Mouse (Mus musculus): ENCODE data around the gene Fbl. TPM values are rescaled to one million over a fixed set of nuclear protein-coding genes. Genes with fewer than 3 reads are reported as not detected.

The Fbl gene
- polyA plus RNA-seq, 1 experiment = 26.6 TPM

GRCm38 (mm10) chr7:28191903-28192302 lies 22.4 kb downstream of the Fbl start:
- TF ChIP-seq POLR2A (IDR thresholded peaks at IDR 0.05; ENCODE audit: low read depth, low read length) (no peak), CTCF (IDR thresholded peaks at IDR 0.05; ENCODE audit: extremely low read depth, insufficient read length, insufficient replicate concordance, low read depth, low read length) (no peak)
- Histone ChIP-seq H3K27me3 (ENCODE audit: control insufficient read depth, insufficient read depth, low read length) (no peaks in the 10 kb centered on the region), H3K27ac (ENCODE audit: insufficient read depth, low read depth, low read length) (no peak overlapping the region), H3K36me3 (ENCODE audit: control insufficient read depth, insufficient read depth, low read length) (peaks cover 11% of the 10 kb centered on the region), H3K4me3 (ENCODE audit: low read depth, low read length) (no peak overlapping the region), H3K4me1 (ENCODE audit: control insufficient read depth, insufficient read depth, insufficient read length, low read length) (no peaks in the 10 kb centered on the region)
- 94% methylated on average over 1 of the region's 1 CpGs for WGBS

GRCm38 (mm10) chr7:28195414-28196098 lies 26.0 kb downstream of the Fbl start:
- H3K4me1 ChIP-seq (ENCODE audit: control insufficient read depth, insufficient read depth, insufficient read length, low read length) = no peaks in the 10 kb centered on the region
- 82% methylated on average over 5 of the region's 5 CpGs for WGBS
- no peaks in the 10 kb centered on the region for H3K27me3 ChIP-seq (ENCODE audit: control insufficient read depth, insufficient read depth, low read length)
- no peak overlapping the region for H3K4me3 ChIP-seq (ENCODE audit: low read depth, low read length)
- no peaks in the 10 kb centered on the region for H3K36me3 ChIP-seq (ENCODE audit: control insufficient read depth, insufficient read depth, low read length)
- TF ChIP-seq CTCF (IDR thresholded peaks at IDR 0.05; ENCODE audit: extremely low read depth, insufficient read length, insufficient replicate concordance, low read depth, low read length) = no peak
- no peak for TF ChIP-seq POLR2A (IDR thresholded peaks at IDR 0.05; ENCODE audit: low read depth, low read length)
- no peak overlapping the region for H3K27ac ChIP-seq (ENCODE audit: insufficient read depth, low read depth, low read length)

GRCm38 (mm10) chr7:28196528-28196927 lies 27.0 kb downstream of the Fbl start:
- no peaks in the 10 kb centered on the region for H3K27me3 ChIP-seq (ENCODE audit: control insufficient read depth, insufficient read depth, low read length)
- no peak overlapping the region for H3K27ac ChIP-seq (ENCODE audit: insufficient read depth, low read depth, low read length)
- H3K4me1 ChIP-seq (ENCODE audit: control insufficient read depth, insufficient read depth, insufficient read length, low read length) = no peaks in the 10 kb centered on the region
- WGBS = 80% methylated on average over 14 of the region's 14 CpGs
- no peak overlapping the region for H3K4me3 ChIP-seq (ENCODE audit: low read depth, low read length)
- TF ChIP-seq CTCF (IDR thresholded peaks at IDR 0.05; ENCODE audit: extremely low read depth, insufficient read length, insufficient replicate concordance, low read depth, low read length) = no peak
- TF ChIP-seq POLR2A (IDR thresholded peaks at IDR 0.05; ENCODE audit: low read depth, low read length) = no peak
- no peaks in the 10 kb centered on the region for H3K36me3 ChIP-seq (ENCODE audit: control insufficient read depth, insufficient read depth, low read length)

- H3K4me3 ChIP-seq (ENCODE audit: low read depth, low read length) = no peak overlapping the region
- WGBS = 67% methylated on average over 4 of the region's 4 CpGs
- no peak for TF ChIP-seq POLR2A (IDR thresholded peaks at IDR 0.05; ENCODE audit: low read depth, low read length)
- TF ChIP-seq CTCF (IDR thresholded peaks at IDR 0.05; ENCODE audit: extremely low read depth, insufficient read length, insufficient replicate concordance, low read depth, low read length) = no peak
These were observed 29.5 kb downstream of the Fbl start for GRCm38 (mm10) chr7:28199054-28199453.

GRCm38 (mm10) chr7:28203207-28204108 lies 33.9 kb downstream of the Fbl start:
- Histone ChIP-seq H3K36me3 (ENCODE audit: control insufficient read depth, insufficient read depth, low read length) (no peaks in the 10 kb centered on the region), H3K4me3 (ENCODE audit: low read depth, low read length) (no peak overlapping the region), H3K27me3 (ENCODE audit: control insufficient read depth, insufficient read depth, low read length) (no peaks in the 10 kb centered on the region), H3K4me1 (ENCODE audit: control insufficient read depth, insufficient read depth, insufficient read length, low read length) (no peaks in the 10 kb centered on the region), H3K27ac (ENCODE audit: insufficient read depth, low read depth, low read length) (no peak overlapping the region)
- TF ChIP-seq POLR2A (IDR thresholded peaks at IDR 0.05; ENCODE audit: low read depth, low read length) (no peak), CTCF (IDR thresholded peaks at IDR 0.05; ENCODE audit: extremely low read depth, insufficient read length, insufficient replicate concordance, low read depth, low read length) (no peak)
- WGBS = 48% methylated on average over 19 of the region's 19 CpGs

More at GRCm38 (mm10) chr7:28199054-28199453, 29.5 kb downstream of the Fbl start:
- Histone ChIP-seq H3K4me1 (ENCODE audit: control insufficient read depth, insufficient read depth, insufficient read length, low read length) (no peaks in the 10 kb centered on the region), H3K27me3 (ENCODE audit: control insufficient read depth, insufficient read depth, low read length) (no peaks in the 10 kb centered on the region), H3K27ac (ENCODE audit: insufficient read depth, low read depth, low read length) (no peak overlapping the region), H3K36me3 (ENCODE audit: control insufficient read depth, insufficient read depth, low read length) (no peaks in the 10 kb centered on the region)

GRCm38 (mm10) chr7:28206044-28206600 lies 36.6 kb downstream of the Fbl start:
- H3K27me3 ChIP-seq (ENCODE audit: control insufficient read depth, insufficient read depth, low read length) = no peaks in the 10 kb centered on the region
- H3K27ac ChIP-seq (ENCODE audit: insufficient read depth, low read depth, low read length) = no peak overlapping the region

More at GRCm38 (mm10) chr7:28206044-28206600, 36.6 kb downstream of the Fbl start:
- Histone ChIP-seq H3K4me3 (ENCODE audit: low read depth, low read length) (no peak overlapping the region), H3K4me1 (ENCODE audit: control insufficient read depth, insufficient read depth, insufficient read length, low read length) (no peaks in the 10 kb centered on the region), H3K36me3 (ENCODE audit: control insufficient read depth, insufficient read depth, low read length) (no peaks in the 10 kb centered on the region)
- TF ChIP-seq CTCF (IDR thresholded peaks at IDR 0.05; ENCODE audit: extremely low read depth, insufficient read length, insufficient replicate concordance, low read depth, low read length) (no peak), POLR2A (IDR thresholded peaks at IDR 0.05; ENCODE audit: low read depth, low read length) (no peak)
- WGBS = 68% methylated on average over 4 of the region's 4 CpGs

Data from small intestine, adult 2 months (tissue).